Mouse (Mus musculus): Measurements from ENCODE around the gene Vmn1r181. TPM values are rescaled to one million over a fixed set of nuclear protein-coding genes. Genes with fewer than 3 reads are reported as not detected.
"Not testable (repeated sequence)": the region's sequence is repeated elsewhere in the genome, so short reads cannot be mapped to it uniquely, and the experiment has no call there.

Gene Vmn1r181
- polyA plus RNA-seq (2014; fragmentation: Nextera tagmentation; extraction: Ambion mirVana): not detected in 2 replicates

DNA sequence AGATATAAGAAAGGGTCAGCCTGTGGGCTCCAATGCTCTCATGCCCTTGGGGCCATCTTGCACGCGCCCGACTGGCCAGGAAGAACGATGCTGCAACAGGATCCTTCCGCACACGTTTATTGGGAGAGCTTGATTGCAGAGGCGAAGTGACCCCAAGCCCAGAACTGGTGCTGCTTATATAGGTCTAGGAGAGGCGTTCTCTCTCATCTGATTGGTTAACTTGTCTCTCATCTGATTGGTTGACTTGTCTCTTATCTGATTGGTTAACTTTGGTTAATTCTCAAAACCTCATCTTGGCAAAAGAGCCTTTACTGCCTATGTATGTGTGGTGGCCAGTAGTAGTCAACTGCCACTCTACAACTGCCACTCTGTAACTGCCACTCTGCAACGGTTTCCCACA, at the start of gene Vmn1r181:
TSS of gene Vmn1r181 (plus strand) at position 301 of the 400 bp plus-strand sequence.
- not testable (repeated sequence) for ATAC-seq (replicated peaks; ENCODE audit: insufficient number of reproducible peaks, low FRiP score, low TSS enrichment); H3K4me3 ChIP-seq (ENCODE audit: low read depth, low read length); H3K9ac ChIP-seq (ENCODE audit: low read depth, low read length); H3K27me3 ChIP-seq (ENCODE audit: control insufficient read depth, insufficient read depth, low read length); H3K36me3 ChIP-seq (ENCODE audit: control insufficient read depth, insufficient read depth, low read length); H3K27ac ChIP-seq (ENCODE audit: low read depth, low read length); H3K4me1 ChIP-seq (ENCODE audit: control insufficient read depth, insufficient read depth, low read length); H3K4me2 ChIP-seq
- H3K9me3 ChIP-seq (replicated peaks; ENCODE audit: control insufficient read depth, low read length): peaks cover 28% of the 10 kb centered on the region
- WGBS (ENCODE audit: insufficient replicate concordance): 65% methylated on average over 9 of the region's 9 CpGs

DNA sequence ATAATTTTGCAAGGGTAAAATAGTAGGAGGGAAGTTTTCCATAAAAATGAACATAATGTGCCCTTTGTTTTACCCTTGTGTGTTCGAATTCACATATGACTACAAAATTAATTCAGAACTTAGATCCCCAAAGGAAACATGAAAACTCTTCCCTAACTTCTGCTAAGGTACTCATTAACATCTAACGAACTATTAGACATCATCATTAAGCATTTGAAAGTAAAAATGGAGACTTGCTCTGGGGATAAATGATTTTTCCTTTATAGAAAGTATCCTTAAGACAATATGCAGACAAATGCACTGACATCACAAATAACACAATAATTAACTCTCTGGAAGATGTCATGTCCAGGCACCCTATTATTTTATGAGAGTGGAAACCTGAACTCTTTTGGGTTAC, 47.7 kb upstream of the Vmn1r181 start, which contains the start of gene Vmn1r179:
TSS of gene Vmn1r179 (plus strand) at position 301 of the 400 bp plus-strand sequence.
- Histone ChIP-seq H3K36me3 (ENCODE audit: control insufficient read depth, insufficient read depth, low read length) (no peaks in the 10 kb centered on the region), H3K9ac (ENCODE audit: low read depth, low read length) (no peak within 1 kb of the TSS), H3K4me1 (ENCODE audit: control insufficient read depth, insufficient read depth, low read length) (no peaks in the 10 kb centered on the region), H3K27me3 (ENCODE audit: control insufficient read depth, insufficient read depth, low read length) (no peaks in the 10 kb centered on the region), H3K4me2 (no peak within 1 kb of the TSS), H3K9me3 (replicated peaks; ENCODE audit: control insufficient read depth, low read length) (peaks cover 11% of the 10 kb centered on the region; the same call in 1 of the 2 replicates), H3K27ac (ENCODE audit: low read depth, low read length) (no peak within 1 kb of the TSS), H3K4me3 (ENCODE audit: low read depth, low read length) (no peak within 1 kb of the TSS)
- ATAC-seq (replicated peaks; ENCODE audit: insufficient number of reproducible peaks, low FRiP score, low TSS enrichment): no peak
- 55% methylated on average over 2 of the region's 2 CpGs for WGBS (ENCODE audit: insufficient replicate concordance)

DNA sequence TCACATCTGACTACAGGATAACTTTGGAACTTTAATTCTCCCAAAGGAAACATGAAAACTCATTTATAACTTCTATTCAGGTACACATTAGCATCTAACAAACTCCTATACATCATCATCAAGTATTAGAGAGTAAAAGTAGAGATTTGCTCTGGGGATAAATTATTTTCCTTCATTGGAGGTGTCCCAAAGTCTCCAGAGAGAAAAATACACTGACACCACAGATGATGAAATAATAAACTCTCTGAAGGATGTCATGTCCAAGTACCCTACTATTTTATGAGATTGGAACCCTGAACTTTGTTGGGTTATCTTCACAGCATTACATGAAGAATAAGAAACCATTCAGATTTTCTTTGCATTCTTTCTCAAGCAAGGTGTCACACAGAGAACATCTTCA, 24.1 kb upstream of the Vmn1r181 start, which contains the start of gene Vmn1r180:
TSS of gene Vmn1r180 (plus strand) at position 301 of the 400 bp plus-strand sequence.
- Histone ChIP-seq H3K36me3 (ENCODE audit: control insufficient read depth, insufficient read depth, low read length) (no peaks in the 10 kb centered on the region), H3K4me2 (no peak within 1 kb of the TSS), H3K9ac (ENCODE audit: low read depth, low read length) (no peak within 1 kb of the TSS), H3K9me3 (replicated peaks; ENCODE audit: control insufficient read depth, low read length) (peaks cover 7% of the 10 kb centered on the region), H3K27ac (ENCODE audit: low read depth, low read length) (no peak within 1 kb of the TSS), H3K4me3 (ENCODE audit: low read depth, low read length) (no peak within 1 kb of the TSS), H3K4me1 (ENCODE audit: control insufficient read depth, insufficient read depth, low read length) (no peaks in the 10 kb centered on the region), H3K27me3 (ENCODE audit: control insufficient read depth, insufficient read depth, low read length) (no peaks in the 10 kb centered on the region)
- ATAC-seq (replicated peaks; ENCODE audit: insufficient number of reproducible peaks, low FRiP score, low TSS enrichment): no peak

DNA sequence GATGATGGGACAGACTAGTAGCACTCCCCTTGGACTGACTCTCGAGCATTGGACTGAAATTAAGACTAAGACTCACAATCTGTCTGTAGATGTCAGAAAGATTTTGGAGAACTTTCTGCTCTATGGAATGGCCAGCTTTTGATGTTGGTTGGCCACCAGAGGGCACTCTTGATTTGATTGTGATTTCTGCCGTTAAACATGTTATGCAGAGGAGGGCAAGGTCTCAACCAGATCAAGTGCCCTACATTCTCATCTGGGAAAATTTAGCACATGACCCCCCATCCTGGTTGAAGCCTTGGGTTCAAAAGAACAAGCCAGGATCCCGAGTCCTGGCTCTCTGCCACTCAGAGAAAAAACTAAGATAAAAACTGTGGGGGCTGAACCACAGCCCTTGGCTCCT, 6.4 kb upstream of the Vmn1r181 start:
- not testable (repeated sequence) for ATAC-seq (replicated peaks; ENCODE audit: insufficient number of reproducible peaks, low FRiP score, low TSS enrichment); H3K36me3 ChIP-seq (ENCODE audit: control insufficient read depth, insufficient read depth, low read length); H3K27me3 ChIP-seq (ENCODE audit: control insufficient read depth, insufficient read depth, low read length); H3K4me1 ChIP-seq (ENCODE audit: control insufficient read depth, insufficient read depth, low read length); H3K4me3 ChIP-seq (ENCODE audit: low read depth, low read length); H3K27ac ChIP-seq (ENCODE audit: low read depth, low read length); H3K4me2 ChIP-seq; H3K9ac ChIP-seq (ENCODE audit: low read depth, low read length)
- 45% methylated on average over 3 of the region's 3 CpGs for WGBS (ENCODE audit: insufficient replicate concordance)
- peaks cover 31% of the 10 kb centered on the region for H3K9me3 ChIP-seq (replicated peaks; ENCODE audit: control insufficient read depth, low read length)

DNA sequence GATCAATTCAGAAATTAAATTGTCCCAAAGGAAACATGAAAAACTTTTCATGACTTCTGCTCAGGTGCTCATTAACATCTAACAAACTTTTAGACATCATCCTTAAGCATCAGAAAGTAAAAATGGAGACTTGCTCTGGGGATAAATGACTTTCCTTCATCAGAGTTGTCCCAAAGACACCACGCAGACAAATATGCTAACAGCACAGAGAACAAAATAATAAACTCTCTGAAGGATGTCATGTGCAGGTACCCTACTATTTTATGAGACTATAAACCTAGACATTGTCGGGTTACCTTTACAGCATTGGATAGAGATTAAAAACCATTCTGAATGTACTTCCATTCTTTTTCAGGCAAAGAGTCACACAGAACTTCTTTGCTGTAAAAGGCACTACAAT, 27.0 kb downstream of the Vmn1r181 start, which contains the start of gene V1rd19:
TSS of gene V1rd19 (plus strand) at position 301 of the 400 bp plus-strand sequence.
- Histone ChIP-seq H3K27ac (ENCODE audit: low read depth, low read length) (no peak within 1 kb of the TSS), H3K36me3 (ENCODE audit: control insufficient read depth, insufficient read depth, low read length) (no peaks in the 10 kb centered on the region), H3K9ac (ENCODE audit: low read depth, low read length) (no peak within 1 kb of the TSS), H3K4me2 (no peak within 1 kb of the TSS), H3K9me3 (replicated peaks; ENCODE audit: control insufficient read depth, low read length) (peaks cover 4% of the 10 kb centered on the region; the same call in 1 of the 2 replicates), H3K27me3 (ENCODE audit: control insufficient read depth, insufficient read depth, low read length) (no peaks in the 10 kb centered on the region), H3K4me1 (ENCODE audit: control insufficient read depth, insufficient read depth, low read length) (no peaks in the 10 kb centered on the region), H3K4me3 (ENCODE audit: low read depth, low read length) (no peak within 1 kb of the TSS)
- 58% methylated on average over 2 of the region's 2 CpGs for WGBS (ENCODE audit: insufficient replicate concordance)
- no peak for ATAC-seq (replicated peaks; ENCODE audit: insufficient number of reproducible peaks, low FRiP score, low TSS enrichment)

Other genes starting within 250 kb of the Vmn1r181 start
- gene Vmn1r174, start 222.3 kb upstream of the Vmn1r181 start, polyA plus RNA-seq (2014; fragmentation: Nextera tagmentation; extraction: Ambion mirVana): not detected in 2 replicates
- not detected in 2 replicates for gene Vmn1r175, start 164.0 kb upstream of the Vmn1r181 start, polyA plus RNA-seq (2014; fragmentation: Nextera tagmentation; extraction: Ambion mirVana)
- not detected in 2 replicates for gene Vmn1r176, start 137.2 kb upstream of the Vmn1r181 start, polyA plus RNA-seq (2014; fragmentation: Nextera tagmentation; extraction: Ambion mirVana)
- gene Vmn1r177, start 108.2 kb upstream of the Vmn1r181 start, polyA plus RNA-seq (2014; fragmentation: Nextera tagmentation; extraction: Ambion mirVana): not detected in 2 replicates
- gene Vmn1r178, start 82.6 kb upstream of the Vmn1r181 start, polyA plus RNA-seq (2014; fragmentation: Nextera tagmentation; extraction: Ambion mirVana): not detected in 2 replicates
- gene Vmn1r179, start 47.6 kb upstream of the Vmn1r181 start, polyA plus RNA-seq (2014; fragmentation: Nextera tagmentation; extraction: Ambion mirVana): not detected in 2 replicates
- gene Vmn1r180, start 24.0 kb upstream of the Vmn1r181 start, polyA plus RNA-seq (2014; fragmentation: Nextera tagmentation; extraction: Ambion mirVana): not detected in 2 replicates
- not detected in 2 replicates for gene V1rd19, start 27.1 kb downstream of the Vmn1r181 start, polyA plus RNA-seq (2014; fragmentation: Nextera tagmentation; extraction: Ambion mirVana)
- not detected in 2 replicates for gene Vmn1r183, start 78.6 kb downstream of the Vmn1r181 start, polyA plus RNA-seq (2014; fragmentation: Nextera tagmentation; extraction: Ambion mirVana)
- 14.2 and 19.9 TPM in 2 replicates for gene Zfp180, start 107.3 kb downstream of the Vmn1r181 start, polyA plus RNA-seq (2014; fragmentation: Nextera tagmentation; extraction: Ambion mirVana)
- gene Zfp112, start 137.7 kb downstream of the Vmn1r181 start, polyA plus RNA-seq (2014; fragmentation: Nextera tagmentation; extraction: Ambion mirVana): 3.2 and 3.8 TPM in 2 replicates
- gene Zfp235, start 159.6 kb downstream of the Vmn1r181 start, polyA plus RNA-seq (2014; fragmentation: Nextera tagmentation; extraction: Ambion mirVana): 7.7 and 10.6 TPM in 2 replicates
- 3.3 and 3.9 TPM in 2 replicates for gene Zfp114, start 200.4 kb downstream of the Vmn1r181 start, polyA plus RNA-seq (2014; fragmentation: Nextera tagmentation; extraction: Ambion mirVana)
- gene Zfp111, start 236.8 kb downstream of the Vmn1r181 start, polyA plus RNA-seq (2014; fragmentation: Nextera tagmentation; extraction: Ambion mirVana): 7.7 and 8.3 TPM in 2 replicates